Mouse (Mus musculus) thymus, adult 2 months (tissue): Measurements from ENCODE around the gene Txk.

ENCODE experiments used
- CTCF ChIP-seq: fragments of 200-500 bp; IDR thresholded peaks from 2 replicates; pipeline ENCODE4 v1.5.1; 2012; ENCODE audit warnings: mild to moderate bottlenecking, control low read depth, low read length, moderate library complexity, borderline replicate concordance; ENCODE audit not compliant: control insufficient read depth, poor library complexity, insufficient read depth; ENCODE audit errors: extremely low read depth
- POLR2A ChIP-seq: fragments of 200-500 bp; IDR thresholded peaks from 2 replicates; pipeline ENCODE4 v1.6.1; 2012; ENCODE audit warnings: mild to moderate bottlenecking, low read length, control low read depth, moderate library complexity; ENCODE audit not compliant: control insufficient read depth, poor library complexity, insufficient read depth; ENCODE audit errors: extremely low read depth

DNA sequence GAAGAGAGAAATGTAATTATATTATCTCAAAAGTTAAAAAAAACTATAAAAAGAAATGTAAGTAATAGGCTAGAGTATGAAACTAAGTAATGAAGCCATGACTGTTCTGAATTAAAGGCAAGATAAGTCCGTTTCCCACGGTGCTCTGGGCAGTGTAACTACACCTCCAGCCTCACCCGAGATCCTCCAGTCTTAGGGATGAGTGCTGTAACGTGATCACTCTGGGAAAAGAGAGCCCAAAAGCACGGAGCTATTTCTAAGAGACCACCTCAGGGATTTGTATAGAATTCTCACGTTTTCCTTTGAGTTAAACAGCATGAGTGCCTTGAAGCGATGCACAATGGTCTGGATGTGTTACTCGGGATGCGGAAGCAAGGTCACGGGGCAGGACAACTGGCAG, 46.5 kb downstream of the Txk start:
- TF ChIP-seq POLR2A (no peak), CTCF (no peak)
